Mouse (Mus musculus) right cerebral cortex, postnatal 14 days (tissue): Measurements from ENCODE around the gene Wbp1l.

ENCODE experiments used
- DNase-seq: peaks from one replicate; pipeline ENCODE4 v3.0.0; 2022

Gene Wbp1l

GRCm38 (mm10) chr19:46662214-46662613 is 63.3 kb downstream of the Wbp1l start:
- DNase-seq: no peak

DNA sequence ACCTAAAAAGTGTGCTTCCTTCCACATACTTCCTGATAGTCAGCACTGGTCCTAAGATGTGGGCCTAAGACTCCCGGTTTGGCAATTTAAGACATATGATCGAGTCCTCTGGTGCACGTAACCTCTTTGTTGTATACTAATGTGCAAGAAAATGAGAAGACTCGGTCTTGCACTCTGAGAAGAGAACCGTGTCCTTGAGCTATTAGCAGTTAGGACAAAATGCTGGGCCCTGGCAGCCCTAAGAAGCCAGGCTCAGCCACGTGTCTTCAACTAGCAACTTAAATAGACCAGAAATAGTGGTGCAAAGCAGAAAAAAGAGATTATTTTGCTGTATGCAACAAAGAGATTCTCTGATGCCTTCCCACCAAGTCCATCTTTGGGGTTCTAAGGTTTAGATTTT is 63.9 kb downstream of the Wbp1l start:
- DNase-seq: no peak

DNA sequence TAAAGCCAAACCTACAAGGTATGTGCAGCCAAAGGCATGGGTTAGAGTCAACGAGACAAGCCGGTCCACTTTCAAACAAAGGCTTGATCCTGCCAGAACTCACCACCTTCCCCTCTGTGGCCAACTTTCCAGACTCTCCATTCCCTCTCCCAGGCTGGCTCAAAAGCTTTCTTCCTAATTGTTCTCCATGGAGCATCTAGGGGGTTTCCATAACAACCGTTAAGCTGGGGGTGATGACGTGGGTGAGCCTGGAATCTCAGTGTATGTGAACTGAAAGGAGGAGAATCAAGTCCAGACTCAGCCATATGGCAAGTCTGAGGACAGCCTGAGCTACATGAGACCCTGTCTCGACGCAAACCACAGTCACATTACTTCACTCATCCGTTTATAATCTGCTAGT is 66.6 kb downstream of the Wbp1l start:
- no peak for DNase-seq

DNA sequence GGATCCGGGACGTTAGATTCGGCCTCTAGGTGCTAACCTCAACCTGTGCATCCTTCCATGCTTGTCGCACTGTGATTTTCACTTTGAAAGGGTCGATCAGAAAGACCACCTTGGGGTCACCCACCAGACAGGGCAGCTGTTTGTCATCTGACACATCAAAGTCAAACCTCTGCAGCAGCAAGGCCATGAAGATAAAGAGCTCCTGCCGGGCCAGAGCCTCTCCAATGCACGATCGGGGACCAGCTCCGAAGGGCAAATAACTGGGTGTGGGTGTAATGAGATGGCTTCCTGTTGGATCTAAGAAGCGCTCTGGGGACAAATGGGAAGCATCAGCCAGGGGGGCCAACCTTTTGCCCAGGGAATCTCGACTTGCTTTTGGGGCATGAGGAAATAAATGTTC is 68.4 kb downstream of the Wbp1l start:
- no peak for DNase-seq

DNA sequence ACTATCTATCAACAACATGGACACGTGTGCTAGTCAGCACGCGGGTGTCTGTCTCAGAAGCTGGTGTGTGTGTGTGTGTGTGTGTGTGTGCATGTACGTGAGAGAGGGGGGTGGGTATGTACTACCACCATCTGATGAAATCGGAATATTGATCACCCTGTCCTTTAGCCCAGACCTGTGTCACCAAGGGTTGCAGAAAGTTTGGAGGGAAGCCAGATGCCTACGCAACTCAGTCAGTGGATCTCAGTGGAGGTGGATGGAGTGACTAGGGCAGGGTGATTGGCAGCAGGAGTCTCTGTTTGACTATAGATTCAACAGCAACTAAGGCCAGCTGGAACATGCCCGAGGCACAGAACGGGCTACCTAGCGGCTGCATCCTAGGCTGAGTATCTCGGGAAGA is 69.4 kb downstream of the Wbp1l start:
- DNase-seq: no peak

GRCm38 (mm10) chr19:46669802-46670201 is 70.9 kb downstream of the Wbp1l start:
- DNase-seq: no peak

DNA sequence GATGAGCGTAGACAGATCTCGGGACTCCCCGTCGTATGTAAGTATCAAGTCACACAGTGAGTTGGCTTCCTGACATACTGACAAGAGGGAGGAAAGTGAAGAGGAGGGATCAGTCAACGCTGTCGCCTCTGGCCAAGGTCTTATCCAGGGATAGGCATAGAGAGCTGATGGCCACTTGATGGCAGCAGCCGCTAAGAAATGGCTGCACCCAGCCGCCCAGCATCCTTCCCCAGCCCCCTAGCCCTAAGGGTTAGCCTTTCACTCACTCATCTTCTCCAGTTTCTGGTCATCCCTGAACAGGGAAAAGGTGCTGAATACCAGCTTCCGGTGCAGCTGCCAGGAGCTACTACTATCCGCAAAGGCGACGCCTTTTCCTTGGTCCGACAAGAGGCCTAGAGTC is 71.8 kb downstream of the Wbp1l start:
- DNase-seq: peak; percentile 69

GRCm38 (mm10) chr19:46672766-46673418 is 74.0 kb downstream of the Wbp1l start, which contains the start of gene Cyp17a1:
Gene Cyp17a1 (minus strand): TSS chr19:46673172.
- DNase-seq: no peak

DNA sequence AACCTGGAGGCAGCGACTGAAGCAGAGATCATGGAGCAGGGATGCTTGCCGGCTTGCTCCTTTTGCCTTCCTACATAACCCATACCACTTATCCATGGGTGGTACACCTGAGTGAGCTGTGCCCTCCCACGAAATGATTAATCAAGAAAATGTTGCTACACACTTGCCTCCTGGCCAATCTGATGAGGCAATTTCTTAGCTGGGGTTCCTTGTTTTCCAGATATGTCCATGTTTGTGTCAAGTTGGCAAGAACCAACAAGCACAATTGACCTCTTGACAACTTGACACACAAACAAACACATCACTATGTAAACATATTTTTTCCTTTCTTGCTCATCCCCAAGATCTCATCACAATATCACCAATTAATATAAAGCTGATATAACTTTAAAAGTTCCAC is 76.8 kb downstream of the Wbp1l start:
- no peak for DNase-seq

DNA sequence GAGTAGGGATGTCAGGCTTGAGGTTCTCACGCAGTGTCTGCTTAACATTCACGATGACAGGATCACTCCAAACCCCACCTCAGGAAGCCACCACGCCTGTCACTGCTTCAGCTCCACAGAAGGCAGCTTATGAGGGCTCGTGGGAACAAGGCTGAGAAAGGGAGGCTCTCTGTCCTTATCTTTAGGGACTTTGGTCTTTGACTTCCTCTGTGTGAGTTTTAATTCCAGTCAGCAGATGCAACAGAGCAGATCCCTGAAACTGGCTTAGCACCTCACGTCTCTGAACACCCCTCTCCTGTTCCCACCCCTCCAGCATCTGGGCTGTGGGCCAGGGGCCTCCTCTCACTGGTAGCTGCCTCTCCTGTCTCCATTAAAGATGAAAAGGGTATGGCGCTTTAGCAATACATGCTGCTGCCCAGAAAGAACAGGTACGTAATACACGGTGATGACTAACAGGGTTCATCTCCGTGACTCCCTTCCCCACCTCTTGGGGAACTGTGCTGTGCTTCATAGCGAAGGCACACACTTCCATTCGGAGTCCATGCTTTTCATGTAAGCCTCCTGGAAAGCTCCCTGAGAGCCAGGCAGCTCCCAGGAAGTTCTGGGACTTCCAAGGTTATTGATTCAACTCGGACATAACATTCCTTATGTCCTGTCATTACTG is 81.0 kb downstream of the Wbp1l start:
- DNase-seq: no peak

DNA sequence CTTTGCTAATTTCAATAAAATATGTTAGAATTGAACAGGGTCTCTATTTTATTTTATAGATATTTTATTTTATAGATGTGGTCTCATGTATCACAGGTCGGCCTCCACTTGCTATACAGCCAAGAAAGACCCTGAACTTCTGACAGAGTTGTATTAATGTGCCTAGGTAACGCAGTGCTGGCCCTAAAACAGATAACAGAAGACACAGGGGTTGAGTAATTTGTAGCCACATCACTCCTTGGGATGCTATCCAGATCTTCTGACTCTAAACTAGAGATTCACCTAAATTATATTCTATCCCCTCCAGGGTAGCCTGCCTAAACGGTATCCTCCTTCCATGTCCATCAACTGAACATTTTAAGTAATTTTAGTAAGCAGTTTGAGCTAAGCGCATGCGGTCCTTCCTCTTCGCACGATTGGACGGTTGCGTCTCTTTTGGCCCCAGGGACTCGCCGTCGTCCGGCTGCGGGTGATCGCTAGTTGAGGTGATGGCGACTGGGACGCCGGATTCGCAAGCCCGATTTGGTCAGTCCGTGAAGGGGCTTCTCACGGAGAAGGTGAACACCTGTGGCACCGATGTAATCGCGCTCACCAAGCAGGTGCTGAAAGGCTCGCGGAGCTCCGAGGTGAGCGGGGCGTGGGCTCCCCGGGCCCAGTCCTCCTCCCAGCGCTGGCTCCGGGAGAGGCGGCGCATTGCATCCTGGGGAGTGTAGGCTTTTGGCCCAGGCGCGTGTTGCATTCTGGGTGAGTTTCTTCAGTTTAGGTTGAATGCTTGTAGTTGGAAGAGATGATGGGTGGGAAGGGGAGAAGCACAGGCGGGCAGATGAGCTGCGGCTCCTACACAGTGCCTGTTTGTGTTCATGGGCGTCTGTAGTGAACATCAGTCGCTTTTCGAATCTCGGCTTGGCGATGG is 90.8 kb downstream of the Wbp1l start, which contains the start of gene Borcs7:
Gene Borcs7 (plus strand): TSS at position 447 of the 913 bp plus-strand sequence.
- DNase-seq: peak; percentile 83

DNA sequence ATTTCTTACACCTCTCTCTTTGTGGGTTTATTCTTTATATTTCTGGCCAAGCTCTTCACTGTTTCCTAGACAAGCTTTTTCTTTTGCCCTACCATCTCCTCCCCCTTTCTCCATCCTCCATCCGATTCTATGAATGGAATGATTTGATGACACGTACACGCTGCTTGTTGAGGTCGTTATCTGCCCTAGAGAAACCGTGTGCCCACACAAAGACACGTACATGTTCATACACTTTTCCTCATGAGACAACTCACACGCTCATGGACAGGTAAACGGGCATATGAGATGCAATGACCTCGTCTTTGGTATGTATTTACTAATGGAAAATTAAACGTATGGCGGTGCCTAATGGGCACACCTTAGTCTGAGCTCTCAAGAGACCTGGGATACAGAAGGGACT is 91.5 kb downstream of the Wbp1l start:
- no peak for DNase-seq

DNA sequence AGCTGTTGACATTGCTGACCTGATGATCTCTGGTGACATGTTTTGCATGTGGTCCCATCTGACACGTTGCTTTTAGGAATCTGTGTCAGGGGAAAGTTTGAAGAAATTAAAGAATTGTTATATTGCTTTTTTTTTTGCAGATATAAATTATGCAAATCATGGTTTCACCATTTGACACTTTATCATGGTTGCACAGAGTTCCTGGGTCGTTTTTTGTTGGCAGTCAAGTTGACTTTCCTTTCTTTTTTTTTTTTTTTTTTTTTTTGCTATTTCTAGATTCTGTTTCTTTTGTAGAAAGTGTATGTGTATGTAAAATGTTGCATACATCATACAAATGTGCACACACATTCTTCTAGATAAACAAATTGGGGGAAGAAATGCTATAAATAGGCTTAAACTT is 92.2 kb downstream of the Wbp1l start:
- DNase-seq: no peak

DNA sequence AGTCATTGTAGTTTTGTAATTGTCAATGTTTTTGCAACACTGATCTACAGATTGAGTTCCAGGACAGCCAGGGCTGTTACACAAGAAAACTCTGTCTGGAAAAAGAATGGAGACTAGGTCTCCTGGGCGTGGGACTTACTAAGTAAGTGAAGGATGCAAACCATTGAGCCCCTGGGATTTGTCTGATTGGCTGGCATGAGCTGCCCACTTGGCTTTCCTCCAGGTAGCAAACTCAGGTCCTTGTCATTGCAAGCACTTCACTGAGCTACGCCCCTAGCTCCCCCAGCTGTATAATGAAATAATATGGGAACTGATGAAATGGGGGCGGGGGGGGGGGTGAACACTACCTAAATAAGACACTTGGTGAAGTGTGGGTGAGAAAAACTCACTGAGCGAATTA is 94.3 kb downstream of the Wbp1l start:
- DNase-seq: no peak

DNA sequence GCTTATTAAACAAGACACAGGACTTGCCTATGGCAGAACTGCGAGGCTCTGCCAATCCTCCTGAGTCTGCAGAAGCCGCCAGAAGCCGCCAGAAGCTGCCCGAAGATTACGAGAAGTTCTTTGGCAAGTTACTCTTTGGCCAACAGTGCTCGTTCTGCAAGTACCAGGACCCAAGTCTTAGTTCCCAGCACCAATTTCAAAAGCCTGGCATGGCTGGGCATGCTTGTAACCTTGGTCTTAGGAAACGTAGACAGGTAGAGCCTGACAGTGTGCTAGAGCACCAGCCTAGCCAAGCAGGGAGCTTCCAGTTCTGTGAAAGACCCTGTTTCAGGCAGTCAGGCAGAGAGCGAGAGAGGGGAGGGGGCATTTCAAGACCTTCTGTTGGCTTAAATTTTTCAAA is 97.6 kb downstream of the Wbp1l start:
- DNase-seq: no peak

GRCm38 (mm10) chr19:46696943-46697342 is 98.1 kb downstream of the Wbp1l start:
- DNase-seq: no peak

DNA sequence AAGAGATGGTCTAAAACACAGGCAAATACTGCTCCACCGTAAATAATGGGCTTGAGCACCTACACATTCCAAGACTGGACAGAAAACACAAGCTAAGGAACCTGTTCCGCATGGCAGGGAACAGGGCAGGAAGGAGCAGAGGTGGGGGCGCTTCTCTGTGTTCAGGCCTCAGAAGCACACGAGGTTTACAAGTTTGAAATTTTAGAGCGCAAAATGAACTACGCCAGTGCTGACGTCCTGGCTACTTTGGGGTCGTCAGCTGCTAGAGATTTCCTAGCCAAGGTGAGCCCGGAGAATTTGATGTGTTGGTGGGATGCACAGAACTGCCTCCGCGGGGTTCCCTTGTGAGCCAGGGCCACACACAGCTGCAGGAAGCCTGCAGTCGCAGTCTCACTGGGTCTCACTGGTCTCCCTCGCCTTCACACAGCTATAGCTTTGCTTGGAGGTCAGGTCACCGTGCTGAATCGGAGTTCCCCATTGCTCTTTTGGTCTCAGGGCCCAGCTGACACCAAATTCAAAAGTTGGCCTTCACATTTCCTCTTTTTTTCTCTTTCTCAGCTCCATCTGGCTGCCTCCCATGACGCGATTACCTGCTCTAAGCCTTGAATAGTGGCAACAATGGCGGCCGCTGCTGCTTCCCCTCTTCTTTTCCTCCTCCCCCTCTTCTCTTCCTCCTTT is 99.1 kb downstream of the Wbp1l start:
- DNase-seq: no peak

DNA sequence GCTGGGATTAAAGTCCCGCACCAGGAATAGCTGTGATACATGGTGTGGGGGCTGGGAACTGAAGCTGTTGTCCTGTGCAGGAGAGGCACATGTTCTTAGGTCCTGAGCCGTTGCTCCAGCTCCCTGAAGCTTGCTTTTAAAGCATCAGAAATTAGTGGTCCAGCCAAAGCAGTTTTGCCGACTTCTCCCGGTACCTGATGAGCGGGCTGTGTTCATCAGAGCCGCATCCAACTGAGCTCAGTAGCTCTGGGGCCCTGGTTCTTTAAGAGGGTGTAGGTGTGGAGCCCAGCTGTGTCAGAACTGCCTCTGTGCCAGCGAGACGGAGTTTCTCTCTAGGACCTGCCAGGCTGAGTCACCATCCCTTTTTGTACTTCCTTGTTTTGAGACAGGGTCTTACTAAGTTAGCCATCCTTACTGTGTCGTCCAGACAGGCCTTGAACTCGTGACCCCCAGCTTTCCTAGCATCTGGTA is 100.2 kb downstream of the Wbp1l start:
- no peak for DNase-seq

DNA sequence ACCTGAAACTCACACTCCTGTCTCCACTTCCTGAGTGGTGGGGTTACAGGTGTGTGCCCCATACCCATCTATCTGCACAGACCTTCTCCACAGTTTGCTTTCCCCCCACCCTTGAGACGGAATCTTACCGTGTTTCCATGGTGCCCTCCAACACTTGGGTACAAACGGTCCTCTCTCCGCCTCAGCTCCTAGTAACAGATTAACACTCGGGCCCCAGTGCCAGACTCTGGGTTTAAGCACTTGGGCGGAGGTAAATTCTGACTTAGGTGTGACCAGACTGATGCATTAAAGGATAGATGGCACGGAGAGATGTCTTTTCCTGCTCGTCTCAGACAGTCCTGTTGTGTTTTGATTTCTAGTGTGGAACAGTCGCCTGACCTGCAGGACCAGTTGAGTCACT is 102.3 kb downstream of the Wbp1l start:
- DNase-seq: no peak

- no peak for DNase-seq
Measured at GRCm38 (mm10) chr19:46705779-46706495, 107.1 kb downstream of the Wbp1l start.

DNA sequence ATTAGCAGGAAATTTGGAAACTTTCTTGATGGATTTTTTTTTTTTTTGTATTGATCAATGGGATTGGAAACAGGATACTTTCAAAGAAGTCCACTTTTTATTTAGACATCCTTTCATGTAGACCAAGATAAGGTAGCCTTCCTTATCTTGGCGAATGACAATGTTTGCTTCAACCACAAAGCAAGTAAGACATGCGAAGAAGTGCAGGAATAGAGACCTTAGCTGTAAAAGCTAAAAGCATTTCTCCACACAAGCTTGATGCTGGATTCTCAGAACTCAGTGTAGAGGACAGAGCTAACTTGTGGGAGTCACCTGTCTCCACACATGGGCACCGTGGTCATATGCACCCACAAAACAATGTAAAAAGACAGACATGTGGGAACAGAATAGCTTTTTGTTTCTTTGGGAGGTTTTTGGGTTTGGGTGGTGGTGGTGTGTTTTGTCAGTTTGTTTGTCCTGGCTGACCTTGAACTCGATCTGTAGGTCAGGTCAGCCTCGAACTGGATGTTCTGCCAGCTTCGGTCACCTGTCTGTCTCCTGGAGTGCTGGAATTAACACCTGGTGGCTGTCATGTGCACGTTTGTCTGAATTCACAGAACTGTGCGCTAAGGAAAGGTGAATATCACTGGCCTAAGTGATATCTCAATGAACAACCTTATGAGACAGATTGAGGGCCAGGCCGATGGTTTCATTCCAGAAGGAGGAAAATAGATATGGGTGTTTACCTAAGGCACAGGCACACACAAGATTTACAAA is 107.8 kb downstream of the Wbp1l start:
- DNase-seq: no peak
